Comparison of ENCODE assay signal across 8 mouse cellular contexts in the genomic region with DNA sequence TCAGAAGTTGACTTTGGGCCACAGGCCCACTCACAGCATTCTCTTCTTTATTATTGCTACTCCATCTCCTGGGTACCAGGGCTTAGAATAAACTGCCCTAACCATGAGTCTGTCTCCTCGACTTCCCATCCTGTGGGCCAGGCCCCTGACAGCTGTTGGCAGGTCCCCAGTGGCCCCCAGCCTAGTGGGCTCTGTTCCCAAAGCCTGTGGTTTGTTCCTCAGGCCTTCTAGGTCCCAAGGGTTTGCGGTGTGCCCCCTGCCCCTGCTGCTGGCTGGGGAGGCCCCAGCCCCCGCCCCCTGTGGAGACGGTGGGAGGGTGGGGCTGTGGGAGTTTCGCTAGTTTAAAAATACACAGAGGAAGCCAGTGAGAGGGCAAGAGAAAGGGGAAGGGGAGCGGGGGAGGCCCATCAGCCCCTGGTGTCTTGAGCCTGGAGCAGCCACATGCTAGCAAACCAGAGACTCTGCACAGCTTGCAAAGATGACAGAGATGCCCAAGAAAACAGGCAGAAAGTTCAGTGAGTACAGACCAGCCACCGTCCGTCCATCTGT. TPM values are rescaled to one million over a fixed set of nuclear protein-coding genes. Genes with fewer than 3 reads are reported as not detected.
DNase-seq lines count a peak whose midpoint lies in the region; ATAC-seq and TF ChIP-seq lines count a peak whose summit lies in the region.

Sh2d3c (plus strand) TSS at position 375 of the 549 bp plus-strand sequence.

- H3K27ac ChIP-seq in forebrain, embryonic 13.5 days = no peak within 1 kb of the TSS
- no peak within 1 kb of the TSS for H3K27ac ChIP-seq in hindbrain, embryonic 16.5 days (ENCODE audit: low read depth, low read length)
- H3K27ac ChIP-seq in limb, embryonic 13.5 days = peak within 1 kb of the TSS; percentile 16; the same call in 1 of the 2 replicates
- no peak within 1 kb of the TSS for H3K27ac ChIP-seq in midbrain, postnatal 0 days (ENCODE audit: low read depth, low read length)

- no peak for TF ChIP-seq CTCF in midbrain, postnatal 0 days (IDR thresholded peaks at IDR 0.05)

- H3K4me1 ChIP-seq in forebrain, embryonic 13.5 days = peaks cover 5% of the 10 kb centered on the region
- no peaks in the 10 kb centered on the region for H3K4me1 ChIP-seq in hindbrain, embryonic 16.5 days (ENCODE audit: control insufficient read depth, insufficient read depth, low read depth, low read length)
- peaks cover 23% of the 10 kb centered on the region for H3K4me1 ChIP-seq in limb, embryonic 13.5 days
- no peaks in the 10 kb centered on the region for H3K4me1 ChIP-seq in midbrain, postnatal 0 days (ENCODE audit: insufficient read depth, low read length)

- H3K4me3 ChIP-seq in forebrain, embryonic 13.5 days = no peak within 1 kb of the TSS
- no peak within 1 kb of the TSS for H3K4me3 ChIP-seq in hindbrain, embryonic 16.5 days (ENCODE audit: low read length)
- peak within 1 kb of the TSS; percentile 18; the same call in 1 of the 2 replicates for H3K4me3 ChIP-seq in limb, embryonic 13.5 days
- no peak within 1 kb of the TSS for H3K4me3 ChIP-seq in midbrain, postnatal 0 days (ENCODE audit: low read depth, low read length)

- no peaks in the 10 kb centered on the region for H3K9me3 ChIP-seq in forebrain, embryonic 13.5 days (replicated peaks)
- H3K9me3 ChIP-seq in hindbrain, embryonic 16.5 days (ENCODE audit: control insufficient read depth, low read length) = no peaks in the 10 kb centered on the region
- H3K9me3 ChIP-seq in limb, embryonic 13.5 days = no peaks in the 10 kb centered on the region
- H3K9me3 ChIP-seq in midbrain, postnatal 0 days (ENCODE audit: low read length) = no peaks in the 10 kb centered on the region

- no peak for ATAC-seq in forebrain, embryonic 13.5 days
- no peak for ATAC-seq in hindbrain, embryonic 16.5 days
- ATAC-seq in limb, embryonic 13.5 days (ENCODE audit: low FRiP score, low read depth) = 0 out of 2 replicates have a peak, but pooled peaks have one; percentile 12
- ATAC-seq in midbrain, postnatal 0 days (ENCODE audit: low FRiP score) = peak; percentile 23; the same call in 1 of the 2 replicates

- H3K36me3 ChIP-seq in forebrain, embryonic 13.5 days (ENCODE audit: poor library complexity, severe bottlenecking) = no peaks in the 10 kb centered on the region
- no peaks in the 10 kb centered on the region for H3K36me3 ChIP-seq in hindbrain, embryonic 16.5 days (ENCODE audit: control insufficient read depth, insufficient read depth, low read length)
- no peaks in the 10 kb centered on the region for H3K36me3 ChIP-seq in limb, embryonic 13.5 days
- no peaks in the 10 kb centered on the region for H3K36me3 ChIP-seq in midbrain, postnatal 0 days (ENCODE audit: insufficient read depth, low read length)

- DNase-seq in spleen, adult 18-20 months = peak; percentile 65 to 70
- DNase-seq in spleen, adult 12 weeks (ENCODE audit: low spot score) = no peak
- DNase-seq in midbrain, postnatal 0 days (ENCODE audit: low spot score) = peak; percentile 26
- no peak for DNase-seq in frontal cortex, postnatal 25 days (ENCODE audit: low spot score in 2 of 2)
- DNase-seq in retina, embryonic 14.5 days (ENCODE audit: low spot score) = no peak

- H3K9ac ChIP-seq in forebrain, embryonic 13.5 days = peak within 1 kb of the TSS; percentile 45; the same call in 1 of the 2 replicates
- no peak within 1 kb of the TSS for H3K9ac ChIP-seq in hindbrain, embryonic 16.5 days (ENCODE audit: low read depth, low read length)
- peak within 1 kb of the TSS; percentile 43 for H3K9ac ChIP-seq in limb, embryonic 13.5 days
- H3K9ac ChIP-seq in midbrain, postnatal 0 days (replicated peaks; ENCODE audit: low read length, poor library complexity, severe bottlenecking) = no peak within 1 kb of the TSS

- 57% methylated on average over 8 of the region's 8 CpGs for WGBS in forebrain, embryonic 13.5 days
- whole genome bisulfite sequencing in hindbrain, embryonic 16.5 days = 37% methylated on average over 8 of the region's 8 CpGs
- WGBS in limb, embryonic 13.5 days = 47% methylated on average over 8 of the region's 8 CpGs
- 59% methylated on average over 8 of the region's 8 CpGs for WGBS in midbrain, postnatal 0 days

- H3K4me2 ChIP-seq in forebrain, embryonic 13.5 days = no peak within 1 kb of the TSS
- no peak within 1 kb of the TSS for H3K4me2 ChIP-seq in hindbrain, embryonic 16.5 days (ENCODE audit: low read length)
- peak within 1 kb of the TSS; percentile 44 for H3K4me2 ChIP-seq in limb, embryonic 13.5 days (replicated peaks)
- H3K4me2 ChIP-seq in midbrain, postnatal 0 days (ENCODE audit: low read depth, low read length, poor library complexity, severe bottlenecking) = no peak within 1 kb of the TSS

- no peaks in the 10 kb centered on the region for H3K27me3 ChIP-seq in forebrain, embryonic 13.5 days
- H3K27me3 ChIP-seq in hindbrain, embryonic 16.5 days (replicated peaks; ENCODE audit: control insufficient read depth, insufficient read depth, low read length) = no peaks in the 10 kb centered on the region
- H3K27me3 ChIP-seq in limb, embryonic 13.5 days = no peaks in the 10 kb centered on the region
- H3K27me3 ChIP-seq in midbrain, postnatal 0 days (ENCODE audit: insufficient read depth, low read length) = no peaks in the 10 kb centered on the region

RNA-seq across cellular contexts. Expression of gene Sh2d3c, which starts in this region (rescaled TPM):
- 23.5 and 29.2 TPM in 2 replicates for polyA plus RNA-seq in forebrain, embryonic 13.5 days (2015; fragmentation: Nextera tagmentation; extraction: Ambion mirVana)
- 58.5 and 58.6 TPM in 2 replicates for polyA plus RNA-seq in hindbrain, embryonic 16.5 days (2015; fragmentation: Nextera tagmentation; extraction: Ambion mirVana)
- 21.2 and 22.9 TPM in 2 replicates for polyA plus RNA-seq in limb, embryonic 13.5 days (2015; fragmentation: Nextera tagmentation; extraction: Ambion mirVana)
- 43.7 and 46.2 TPM in 2 replicates for total RNA-seq in midbrain, postnatal 0 days (2014; rRNA removed)
- polyA plus RNA-seq in midbrain, postnatal 0 days (2015; fragmentation: Nextera tagmentation; extraction: Ambion mirVana) = 54.4 and 54.6 TPM in 2 replicates

Comparison
In these comparisons a context has a peak if more than half of its experiments do, and no peak if none do; other contexts are left out.
1. DNase-seq: peak in spleen, adult 18-20 months (2 of 2) and midbrain, postnatal 0 days (single experiment); none in spleen, adult 12 weeks (single experiment), frontal cortex, postnatal 25 days (0 of 2) and retina, embryonic 14.5 days (single experiment).
2. ATAC-seq: peak in limb, embryonic 13.5 days (single experiment) and midbrain, postnatal 0 days (single experiment); none in forebrain, embryonic 13.5 days (single experiment) and hindbrain, embryonic 16.5 days (single experiment).
3. H3K9ac ChIP-seq: peak in forebrain, embryonic 13.5 days (single experiment) and limb, embryonic 13.5 days (single experiment); none in hindbrain, embryonic 16.5 days (single experiment) and midbrain, postnatal 0 days (single experiment).